Mouse (Mus musculus) T-cell, adult 2 months (primary cell): ENCODE measurements around the gene Trpt1.
A peak's percentile ranks its signal among the peaks of the same experiment; 100 is the strongest.

Source experiments
- DNase-seq: peaks from one replicate; pipeline ENCODE4 v3.0.0; 2022; ENCODE audit warnings: low spot score

Gene Trpt1

GRCm38 (mm10) chr19:6994002-6994401, 1.9 kb upstream of the Trpt1 start:
- DNase-seq = no peak

- DNase-seq = no peak
These were observed 1.4 kb upstream of the Trpt1 start for GRCm38 (mm10) chr19:6994489-6994888.

DNA sequence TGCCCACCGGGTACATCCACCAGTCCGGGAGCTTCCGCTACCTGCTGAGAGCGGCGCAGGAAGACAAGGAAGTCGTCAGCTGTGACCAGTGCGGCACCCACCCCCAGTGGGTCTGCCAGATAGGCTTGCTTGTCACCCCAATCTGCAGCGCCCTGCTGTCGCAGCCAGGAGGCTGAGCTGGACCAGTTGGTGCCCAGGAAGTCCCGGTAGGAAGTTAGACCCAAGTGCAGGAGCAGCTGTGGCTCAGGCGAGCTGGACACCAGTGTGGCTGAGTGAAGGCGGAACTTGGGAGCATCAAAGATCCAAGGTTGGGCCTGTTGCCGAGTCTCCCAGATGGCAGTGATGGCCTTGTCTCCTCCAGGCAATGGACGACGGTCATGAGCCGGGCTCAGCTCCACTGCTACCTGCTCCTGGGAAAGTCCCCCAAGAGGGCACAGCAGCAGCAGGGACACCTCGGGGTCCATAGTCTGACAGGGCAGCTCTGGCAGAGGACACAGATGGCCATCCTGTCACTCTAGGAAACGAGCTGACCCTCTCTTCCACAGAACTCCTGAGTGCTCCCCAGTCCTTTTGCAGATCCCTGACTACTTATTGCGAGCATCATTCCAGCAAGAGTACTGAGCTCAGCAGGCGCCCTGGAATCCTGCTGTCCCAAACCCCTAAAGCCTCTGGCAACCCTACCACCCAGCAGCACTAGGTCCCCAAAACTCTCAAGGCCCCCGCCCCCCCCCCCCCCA, 508 bp upstream of the Trpt1 start:
- DNase-seq = no peak

DNA sequence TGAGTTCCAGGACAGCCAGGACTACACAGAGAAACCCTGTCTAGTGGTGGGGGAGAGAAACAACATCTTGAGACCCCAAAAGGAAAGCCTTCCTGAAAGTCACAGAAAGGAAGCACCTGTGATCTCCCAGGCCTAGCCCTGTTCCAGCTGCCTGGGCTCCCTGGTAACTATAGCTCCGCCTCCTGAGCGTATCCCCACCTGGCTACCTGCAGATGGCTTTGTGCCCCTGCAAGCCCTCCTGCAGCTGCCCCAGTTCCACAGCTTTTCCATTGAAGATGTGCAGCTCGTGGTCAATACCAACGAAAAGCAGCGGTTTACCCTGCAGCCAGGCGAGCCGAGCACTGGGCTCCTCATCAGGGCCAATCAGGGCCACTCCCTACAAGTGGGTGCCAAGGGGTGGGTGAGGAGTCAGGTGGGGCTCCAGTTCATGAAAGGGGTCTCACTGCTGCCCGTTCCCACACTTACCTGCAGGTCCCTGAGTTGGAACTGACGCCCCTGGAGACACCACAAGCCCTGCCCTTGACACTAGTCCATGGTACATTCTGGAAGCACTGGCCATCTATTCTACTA, 1.9 kb downstream of the Trpt1 start:
- DNase-seq = no peak

- no peak for DNase-seq
These were observed 3.6 kb downstream of the Trpt1 start for GRCm38 (mm10) chr19:6999360-7000063.

DNA sequence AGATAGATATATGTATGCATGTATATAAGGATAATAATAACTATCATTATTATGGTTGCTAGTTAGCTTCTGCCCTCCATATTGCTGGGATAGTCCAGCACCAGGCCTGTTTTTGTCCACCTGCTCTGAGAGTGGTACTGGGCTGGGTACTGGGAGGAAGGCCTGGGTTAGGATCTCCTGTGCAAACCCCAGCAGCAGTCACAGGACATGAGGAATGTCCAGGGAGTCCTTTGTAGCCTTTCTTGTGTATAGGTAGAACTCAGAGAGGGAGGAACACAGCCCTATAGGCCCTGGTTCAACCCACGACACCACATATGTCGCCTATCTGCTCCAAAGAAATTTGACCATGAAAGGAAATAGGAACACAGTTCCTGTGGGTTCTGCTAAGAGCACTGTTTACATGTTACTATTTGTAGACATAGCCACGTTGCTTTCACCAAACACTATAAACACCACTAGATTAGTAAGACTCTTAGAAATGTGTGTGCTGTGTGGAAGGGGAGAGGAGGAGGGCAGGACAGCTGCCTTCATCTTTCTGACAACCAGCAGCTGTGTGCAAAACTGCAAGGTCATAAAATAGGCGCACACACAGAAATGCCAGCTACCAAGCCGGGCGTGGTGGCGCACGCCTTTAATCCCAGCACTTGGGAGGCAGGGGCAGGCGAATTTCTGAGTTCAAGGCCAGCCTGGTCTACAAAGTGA, 11.1 kb downstream of the Trpt1 start:
- no peak for DNase-seq

DNA sequence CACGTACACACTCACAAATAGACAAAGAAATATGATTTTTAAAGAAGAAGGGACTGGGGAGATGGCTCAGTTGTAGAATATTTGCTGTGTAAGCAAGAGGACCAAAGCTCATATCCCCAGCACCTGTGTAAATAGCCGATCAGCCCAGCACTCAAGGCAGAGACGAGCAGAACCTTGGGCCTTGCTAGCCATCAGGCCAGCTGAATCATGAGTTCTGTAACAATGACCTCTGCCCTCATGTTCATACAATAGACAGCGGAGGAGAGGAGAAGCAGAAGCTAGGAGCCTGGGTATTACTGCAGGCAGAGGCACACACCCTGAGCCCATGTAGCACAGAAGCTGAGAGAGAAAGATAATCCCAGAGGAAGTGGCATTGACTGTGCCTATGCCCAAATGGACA, 16.5 kb downstream of the Trpt1 start:
- DNase-seq = no peak

GRCm38 (mm10) chr19:7013984-7014383, 18.1 kb downstream of the Trpt1 start:
- DNase-seq = no peak

DNA sequence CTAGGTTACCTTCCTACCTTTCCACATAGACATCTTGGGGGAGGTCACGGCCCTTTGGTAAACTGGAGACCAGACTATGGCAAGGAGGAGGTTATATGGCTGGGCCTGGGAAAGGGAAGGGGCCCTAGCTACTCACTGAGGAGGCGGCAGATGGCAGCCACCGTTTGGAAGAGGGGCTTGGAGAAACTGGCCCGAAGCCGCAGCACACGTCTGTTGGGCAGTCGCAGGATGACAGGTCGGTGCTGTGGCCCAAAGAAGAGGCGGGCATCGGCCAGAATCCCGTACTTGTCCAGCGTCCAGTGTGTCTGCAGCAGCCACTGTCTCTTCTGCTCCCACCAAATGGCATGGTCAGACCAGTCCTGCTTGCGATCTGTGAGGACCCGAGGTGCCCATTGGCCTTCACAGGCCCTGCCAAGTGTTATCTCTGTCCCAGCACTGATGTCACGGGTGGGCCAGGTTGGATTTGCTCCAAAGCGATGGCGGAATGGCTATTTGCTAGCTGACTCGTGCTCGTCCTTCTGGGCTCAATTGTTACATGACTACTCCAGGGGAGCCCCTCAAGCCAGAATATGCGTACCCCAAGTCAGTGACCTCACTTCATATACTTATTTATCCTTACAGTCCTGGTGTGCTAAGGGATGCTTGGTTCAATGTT, 18.7 kb downstream of the Trpt1 start:
- DNase-seq = no peak

- DNase-seq = peak; percentile 70
These were observed 21.9 kb downstream of the Trpt1 start for GRCm38 (mm10) chr19:7017541-7018457.

DNA sequence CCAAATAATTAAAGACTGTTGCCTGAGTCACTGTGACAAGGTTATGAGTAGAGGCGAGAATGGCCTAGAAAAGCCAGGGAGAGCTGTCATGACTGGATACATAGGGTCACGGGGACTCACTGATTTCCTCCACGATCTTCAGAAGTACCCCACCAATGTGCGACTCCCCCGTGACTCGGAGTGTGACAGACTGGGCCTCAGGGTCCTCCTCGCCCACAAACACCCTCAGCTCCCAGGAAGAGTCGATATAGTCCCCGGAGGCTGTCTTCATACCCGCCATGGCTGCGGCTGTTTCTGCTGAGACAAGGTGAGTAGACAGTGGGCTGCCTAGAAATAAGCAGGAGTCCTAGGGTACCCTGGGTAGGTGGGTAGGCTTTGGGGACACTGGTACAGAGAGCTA, 22.6 kb downstream of the Trpt1 start:
- no peak for DNase-seq

DNA sequence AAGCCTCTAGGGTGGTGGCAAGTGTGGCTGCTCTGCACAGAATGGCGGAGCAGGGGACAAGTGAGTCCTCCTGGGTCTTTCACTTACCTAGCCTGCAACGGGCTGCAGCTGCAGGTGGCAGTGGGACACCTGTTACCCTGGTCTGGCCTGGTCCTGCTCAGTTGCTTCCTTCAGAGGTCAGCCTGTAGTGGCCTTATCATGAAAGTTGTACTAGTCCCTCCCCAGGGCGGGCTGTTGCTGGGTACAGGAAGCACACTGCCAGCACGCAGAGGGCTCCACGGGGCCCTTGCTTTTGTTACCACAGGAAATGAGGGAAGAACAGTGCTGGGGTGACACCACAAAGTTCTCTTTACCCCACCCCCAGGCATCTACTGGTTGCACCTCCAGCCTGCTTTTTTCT, 23.3 kb downstream of the Trpt1 start, which contains the start of gene Fermt3:
Gene Fermt3, minus strand, starts transcription at position 279 of the 400 bp plus-strand sequence.
- DNase-seq = peak; percentile 87

DNA sequence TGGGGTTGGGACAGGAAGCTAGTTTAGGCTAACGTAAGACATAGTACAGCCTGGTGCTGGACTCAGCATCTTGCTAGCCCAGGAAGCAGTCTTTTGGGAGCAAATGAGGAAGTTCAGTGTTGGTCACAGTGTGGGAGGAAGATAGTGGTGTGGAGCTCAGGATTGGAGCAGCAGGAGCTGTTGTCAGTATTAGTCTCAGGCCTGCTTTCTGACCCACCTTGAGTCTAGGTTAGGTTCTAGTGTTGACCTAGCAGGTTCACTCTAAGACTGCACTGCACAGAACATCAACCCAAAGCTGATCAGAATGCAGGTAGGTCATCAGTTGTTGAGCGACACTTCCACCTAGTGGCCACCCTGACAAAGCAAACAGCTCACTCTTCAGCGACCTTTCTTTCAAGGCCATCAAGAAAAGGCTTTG, 24.3 kb downstream of the Trpt1 start:
- DNase-seq = peak; percentile 78

- DNase-seq = no peak
These were observed 33.6 kb downstream of the Trpt1 start for GRCm38 (mm10) chr19:7029531-7029930.

GRCm38 (mm10) chr19:7034006-7034405, 38.1 kb downstream of the Trpt1 start:
- no peak for DNase-seq

DNA sequence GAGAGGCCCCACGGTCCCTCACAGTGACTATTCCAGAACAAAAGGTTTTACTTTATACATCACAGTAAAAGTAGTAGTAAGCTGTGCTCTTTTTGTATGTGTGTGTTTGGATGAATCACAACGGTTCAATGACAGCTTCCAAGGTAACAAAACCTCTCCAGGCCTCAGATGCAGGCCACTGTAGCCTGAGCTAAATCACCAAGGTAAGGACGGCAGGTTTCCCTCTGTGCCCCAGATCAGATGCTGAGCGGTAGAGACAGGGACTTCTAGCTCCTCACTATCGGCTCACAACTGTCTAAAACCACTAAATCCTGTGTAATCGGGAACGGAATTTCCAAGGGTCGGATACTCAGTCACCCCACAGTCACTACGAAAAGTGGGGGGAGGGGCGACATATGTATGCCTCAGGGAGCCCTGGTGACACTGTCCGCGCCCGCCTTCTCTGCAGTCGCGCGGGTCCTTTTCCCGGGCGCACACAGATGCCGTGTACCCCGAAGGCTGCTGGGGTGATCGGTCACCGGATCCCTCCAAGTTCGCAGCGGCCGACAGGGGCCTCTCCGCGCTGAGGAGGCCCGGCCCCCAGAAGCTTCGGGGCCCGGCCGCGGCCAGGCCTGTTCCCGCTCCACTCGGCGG, 43.3 kb downstream of the Trpt1 start:
- DNase-seq = peak; percentile 62

- peak; percentile 99 for DNase-seq
These were observed 44.1 kb downstream of the Trpt1 start, which contains the start of gene Stip1 for GRCm38 (mm10) chr19:7039841-7040636. TSS of gene Stip1 (minus strand) at chr19:7039967.

- peak; percentile 48 for DNase-seq
These were observed 44.8 kb downstream of the Trpt1 start for GRCm38 (mm10) chr19:7040637-7041130.

DNA sequence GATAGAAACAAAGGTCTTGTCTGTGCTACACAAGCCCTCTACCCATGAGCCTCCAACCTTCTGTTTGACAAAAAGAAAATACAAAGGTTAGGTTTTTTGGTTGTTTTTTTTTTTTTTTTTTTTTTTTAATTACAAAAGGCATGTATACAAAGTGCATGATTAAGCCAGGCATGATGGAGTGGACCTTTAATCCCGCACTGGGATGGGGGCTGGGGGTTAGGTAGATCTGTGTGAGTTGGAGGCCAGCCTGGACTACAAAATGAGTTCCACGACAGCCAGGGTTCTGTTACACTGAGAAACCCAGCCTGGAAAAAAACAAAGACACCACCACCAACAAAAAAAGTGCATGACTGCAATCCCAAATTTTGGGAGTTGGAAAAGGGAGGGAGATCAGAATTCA, 45.2 kb downstream of the Trpt1 start:
- no peak for DNase-seq
